Mouse (Mus musculus) heart, embryonic 14.5 days (tissue): ENCODE data around the gene Foxk2. TPM values are rescaled to one million over a fixed set of nuclear protein-coding genes. Genes with fewer than 3 reads are reported as not detected.
"Not testable (repeated sequence)": the region's sequence is repeated elsewhere in the genome, so short reads cannot be mapped to it uniquely, and the experiment has no call there.

Experiments
- ATAC-seq: fragments of 200-750 bp; cut with Nextera tagmentation; 2 replicates; pipeline ENCODE4 v1.8.0; 2017; ENCODE audit warnings: low read depth, moderate TSS enrichment; ENCODE audit not compliant: insufficient number of reproducible peaks, insufficient read depth, low FRiP score
- H3K27ac ChIP-seq, 2 experiments: fragments of 200-500 bp in 1 of 2; fragments of 300-500 bp in 1 of 2; sonication (generic) in 1 of 2; replicated peaks in 1 of 2; 2 replicates each; pipeline ENCODE4 v1.5.1; 2012 to 2014; ENCODE audit warnings: low read depth in 2 of 2, low read length in 2 of 2, control low read depth in 1 of 2, mild to moderate bottlenecking in 1 of 2, mixed read lengths in 1 of 2; ENCODE audit not compliant: control insufficient read depth in 1 of 2, insufficient read depth in 1 of 2
- H3K27me3 ChIP-seq: fragments of 300-500 bp; sonication (generic); 2 replicates; pipeline ENCODE4 v1.6.1; 2014; ENCODE audit warnings: mild to moderate bottlenecking, low read length, control low read depth; ENCODE audit not compliant: control insufficient read depth, insufficient read depth
- H3K36me3 ChIP-seq: fragments of 300-500 bp; sonication (generic); 2 replicates; pipeline ENCODE4 v1.6.1; 2014; ENCODE audit warnings: mild to moderate bottlenecking, control low read depth, low read length, mixed read lengths; ENCODE audit not compliant: control insufficient read depth, insufficient read depth
- H3K4me1 ChIP-seq, 2 experiments: fragments of 200-500 bp in 1 of 2; fragments of 300-500 bp in 1 of 2; sonication (generic) in 1 of 2; 2 replicates each; pipeline ENCODE4 v1.6.1; 2012 to 2014; ENCODE audit warnings: low read length in 2 of 2, control low read depth in 1 of 2, mixed read lengths in 1 of 2; ENCODE audit not compliant: control insufficient read depth in 2 of 2, insufficient read depth in 2 of 2
- H3K4me2 ChIP-seq: fragments of 300-500 bp; sonication (generic); 2 replicates; pipeline ENCODE4 v1.6.1; 2014; ENCODE audit warnings: mild to moderate bottlenecking, low read length
- H3K4me3 ChIP-seq, 2 experiments: fragments of 200-500 bp in 1 of 2; fragments of 300-500 bp in 1 of 2; sonication (generic) in 1 of 2; 2 replicates each; pipeline ENCODE4 v1.5.1; 2012 to 2014; ENCODE audit warnings: low read length in 2 of 2, mild to moderate bottlenecking in 2 of 2, control low read depth in 1 of 2, low read depth in 1 of 2, moderate library complexity in 1 of 2; ENCODE audit not compliant: control insufficient read depth in 1 of 2, insufficient read depth in 1 of 2
- H3K9ac ChIP-seq: fragments of 300-500 bp; sonication (generic); 2 replicates; pipeline ENCODE4 v1.6.1; 2014; ENCODE audit warnings: mild to moderate bottlenecking, low read length
- H3K9me3 ChIP-seq: fragments of 300-500 bp; sonication (generic); 2 replicates; pipeline ENCODE4 v1.6.1; 2016; ENCODE audit warnings: low read length, control low read depth; ENCODE audit not compliant: control insufficient read depth
- WGBS: fragments of 180-500 bp; shearing (Covaris S2); extraction: QIAGEN DNeasy Blood & Tissue Kit; methylation state at CpG from one replicate; pipeline ENCODE4 v1.1.7; 2014; 5-methylcytosine and 5-hydroxymethylcytosine counted together
- polyA plus RNA-seq: library from polyadenylated mRNA; unstranded; fragments of >200 nt; fragmentation: Nextera tagmentation; extraction: Ambion mirVana; gene quantifications from 2 replicates; pipeline ENCODE4 v1.2.1, GENCODE M21; 2014

Gene Foxk2
- polyA plus RNA-seq, 1 experiment from 2014 or later, result 9.2 TPM

DNA sequence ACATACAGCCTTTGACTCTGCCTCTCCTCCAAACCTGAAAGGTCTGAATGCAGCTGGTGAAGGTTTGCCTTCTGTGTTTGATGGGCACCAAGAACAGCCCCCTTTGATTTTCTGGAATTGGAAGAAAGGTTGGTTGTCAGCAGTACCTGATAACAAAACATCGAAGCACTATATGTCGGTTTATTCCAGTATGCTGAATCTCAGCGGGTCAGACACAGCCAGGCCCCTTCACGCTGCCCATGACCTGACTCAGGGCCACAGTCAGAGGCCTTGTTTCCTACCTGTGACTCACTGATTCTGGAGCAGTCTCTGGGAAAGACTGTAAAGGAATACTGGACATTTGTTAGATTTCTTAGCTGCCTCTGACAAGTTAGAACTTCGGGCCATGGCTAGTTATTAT lies 35.0 kb downstream of the Foxk2 start:
- Histone ChIP-seq H3K9ac (no peak overlapping the region), H3K4me3 (no peak overlapping the region), H3K27me3 (no peaks in the 10 kb centered on the region), H3K27ac (no peak overlapping the region), H3K9me3 (no peaks in the 10 kb centered on the region), H3K36me3 (peaks cover 90% of the 10 kb centered on the region), H3K4me2 (no peak overlapping the region), H3K4me1 (no peaks in the 10 kb centered on the region)
- ATAC-seq, result no peak
- 91% methylated on average over 5 of the region's 5 CpGs for WGBS

DNA sequence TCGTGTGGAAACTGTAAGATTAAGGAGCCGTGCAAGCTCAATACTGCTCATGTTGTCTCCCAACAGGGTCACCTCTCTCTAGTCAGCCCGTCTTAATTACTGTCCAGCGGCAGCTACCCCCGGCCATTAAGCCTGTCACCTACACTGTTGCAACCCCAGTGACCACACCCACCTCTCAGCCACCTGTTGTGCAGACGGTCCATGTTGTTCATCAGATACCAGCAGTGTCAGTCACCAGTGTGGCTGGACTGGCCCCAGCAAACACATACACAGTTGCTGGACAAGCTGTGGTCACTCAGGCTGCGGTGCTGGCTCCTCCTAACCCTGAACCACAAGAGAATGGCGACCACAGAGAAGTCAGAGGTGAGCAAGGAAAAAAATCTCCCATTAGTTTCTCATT lies 38.7 kb downstream of the Foxk2 start:
- Histone ChIP-seq H3K36me3 (peaks cover 91% of the 10 kb centered on the region), H3K9me3 (no peaks in the 10 kb centered on the region), H3K27ac (no peak overlapping the region), H3K4me2 (no peak overlapping the region), H3K27me3 (no peaks in the 10 kb centered on the region), H3K9ac (no peak overlapping the region), H3K4me3 (no peak overlapping the region), H3K4me1 (no peaks in the 10 kb centered on the region)
- WGBS, result 92% methylated on average over 8 of the region's 8 CpGs
- no peak for ATAC-seq

- Histone ChIP-seq H3K9ac (no peak overlapping the region), H3K27me3 (no peaks in the 10 kb centered on the region), H3K4me1 (no peaks in the 10 kb centered on the region), H3K36me3 (peaks cover 93% of the 10 kb centered on the region), H3K27ac (no peak overlapping the region), H3K4me2 (no peak overlapping the region), H3K9me3 (no peaks in the 10 kb centered on the region), H3K4me3 (no peak overlapping the region)
- ATAC-seq, result no peak
- 91% methylated on average over 9 of the region's 9 CpGs for WGBS
These were observed 40.5 kb downstream of the Foxk2 start for GRCm38 (mm10) chr11:121300265-121300664.

DNA sequence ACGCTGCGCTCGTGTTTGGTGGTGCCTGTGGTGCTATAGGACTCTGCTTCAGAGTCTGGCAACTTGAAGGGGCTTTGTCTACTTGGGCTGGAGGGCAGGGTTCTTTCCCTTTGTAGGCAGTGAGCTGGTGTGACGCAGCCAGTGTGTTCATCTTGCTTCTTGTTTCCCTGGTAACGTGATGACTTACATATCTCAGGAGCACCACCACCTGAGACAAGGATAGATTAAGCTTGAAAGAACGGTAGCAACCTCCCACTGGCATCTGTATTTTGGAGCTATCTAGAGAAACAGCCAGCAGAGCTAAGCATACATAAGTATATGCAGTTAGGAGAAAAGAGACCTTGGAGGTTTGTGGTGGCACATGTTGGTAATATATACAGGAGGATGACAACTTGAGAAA lies 45.6 kb downstream of the Foxk2 start:
- Histone ChIP-seq H3K4me2 (no peak overlapping the region), H3K9me3 (0 out of 2 replicates have a peak, but pooled peaks cover 6% of the 10 kb centered on the region), H3K4me1 (no peaks in the 10 kb centered on the region), H3K36me3 (peaks cover 90% of the 10 kb centered on the region), H3K4me3 (no peak overlapping the region), H3K27ac (no peak overlapping the region), H3K27me3 (no peaks in the 10 kb centered on the region), H3K9ac (no peak overlapping the region)
- ATAC-seq, result no peak
- 87% methylated on average over 6 of the region's 6 CpGs for WGBS

DNA sequence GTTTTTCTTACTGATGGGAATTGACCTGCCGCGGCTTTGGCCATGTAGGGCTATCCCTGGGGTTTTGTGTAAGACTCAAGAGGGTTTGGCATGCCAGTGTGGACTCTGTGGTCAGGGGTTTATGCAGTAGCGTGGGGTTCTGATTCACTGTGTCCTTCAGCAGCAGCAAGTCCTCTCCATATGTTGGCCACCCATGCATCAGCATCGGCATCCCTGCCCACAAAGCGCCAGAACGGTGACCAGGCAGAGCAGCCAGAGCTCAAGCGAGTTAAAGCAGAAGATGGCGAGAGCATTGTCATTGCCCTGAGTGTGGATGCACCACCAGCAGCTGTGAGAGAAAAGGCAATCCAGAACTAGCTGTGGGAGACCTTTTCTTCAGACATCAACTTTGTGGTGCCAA lies 46.8 kb downstream of the Foxk2 start:
- Histone ChIP-seq H3K27me3 (no peaks in the 10 kb centered on the region), H3K9ac (no peak overlapping the region), H3K36me3 (peaks cover 83% of the 10 kb centered on the region), H3K4me2 (no peak overlapping the region), H3K27ac (no peak overlapping the region), H3K4me3 (no peak overlapping the region), H3K4me1 (no peaks in the 10 kb centered on the region), H3K9me3 (peaks cover 10% of the 10 kb centered on the region; the same call in 1 of the 2 replicates)
- no peak for ATAC-seq
- 96% methylated on average over 8 of the region's 8 CpGs for WGBS

- H3K4me2 ChIP-seq, H3K9ac ChIP-seq, ATAC-seq, H3K27ac ChIP-seq, H3K4me3 ChIP-seq, H3K4me1 ChIP-seq, H3K27me3 ChIP-seq, H3K9me3 ChIP-seq: not testable (repeated sequence)
- WGBS, result 96% methylated on average over 6 of the region's 6 CpGs
- peaks cover 72% of the 10 kb centered on the region for H3K36me3 ChIP-seq
These were observed 47.9 kb downstream of the Foxk2 start for GRCm38 (mm10) chr11:121307712-121308111.

DNA sequence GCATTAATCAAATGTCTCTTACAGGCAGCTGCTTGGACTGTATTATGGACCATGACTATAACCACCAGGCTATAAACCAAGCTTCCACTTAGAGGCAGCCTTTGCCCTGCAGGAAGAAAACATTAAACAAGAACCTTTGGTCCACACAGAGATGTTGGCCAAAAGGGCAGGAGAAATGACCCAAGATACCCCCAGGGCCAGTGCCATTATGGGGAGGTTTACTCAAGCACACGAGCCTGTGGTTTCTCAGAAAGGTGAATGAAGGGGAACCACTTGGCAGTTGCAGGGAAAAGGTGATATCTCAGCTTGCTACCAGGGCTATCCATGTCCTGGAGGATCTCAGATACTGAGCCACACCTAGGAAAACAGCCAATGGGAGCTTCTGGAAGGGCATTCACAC lies 66.2 kb downstream of the Foxk2 start:
- Histone ChIP-seq H3K27me3 (no peaks in the 10 kb centered on the region), H3K36me3 (peaks cover 50% of the 10 kb centered on the region), H3K27ac (no peak overlapping the region), H3K4me1 (no peaks in the 10 kb centered on the region), H3K9ac (no peak overlapping the region), H3K4me3 (no peak overlapping the region), H3K9me3 (0 out of 2 replicates have a peak, but pooled peaks cover 2% of the 10 kb centered on the region), H3K4me2 (no peak overlapping the region)
- 81% methylated on average over 1 of the region's 1 CpGs for WGBS
- ATAC-seq, result no peak

GRCm38 (mm10) chr11:121326681-121327080 lies 66.9 kb downstream of the Foxk2 start:
- Histone ChIP-seq H3K27ac (no peak overlapping the region), H3K9ac (no peak overlapping the region), H3K27me3 (no peaks in the 10 kb centered on the region), H3K4me3 (no peak overlapping the region), H3K9me3 (no peaks in the 10 kb centered on the region), H3K4me2 (no peak overlapping the region), H3K36me3 (peaks cover 55% of the 10 kb centered on the region), H3K4me1 (no peaks in the 10 kb centered on the region)
- 92% methylated on average over 5 of the region's 5 CpGs for WGBS
- no peak for ATAC-seq
